Mouse (Mus musculus): ENCODE data around the gene P2ry2. TPM values are rescaled to one million over a fixed set of nuclear protein-coding genes. Genes with fewer than 3 reads are reported as not detected.

The P2ry2 gene
- polyA plus RNA-seq, 1 experiment from 2014 or later = 2.6 TPM

DNA sequence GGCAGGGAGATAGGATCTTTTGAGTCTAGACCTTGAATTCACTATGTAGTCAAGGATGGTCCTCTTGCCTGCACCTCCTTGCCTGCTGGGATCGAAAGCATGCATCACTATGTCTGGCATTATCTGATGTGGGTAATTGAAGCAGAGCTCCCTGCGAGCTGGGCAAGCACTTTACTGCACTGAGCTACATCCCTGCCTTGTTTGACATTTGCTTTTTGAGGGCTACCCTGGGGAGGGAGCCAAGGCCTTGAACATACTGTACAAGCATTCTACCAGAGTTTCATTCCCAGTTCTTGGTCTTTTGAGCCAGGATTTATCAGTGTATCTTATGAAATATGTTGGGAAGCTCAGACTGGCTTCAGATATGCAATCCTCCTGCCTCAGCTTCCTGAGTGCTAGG, 40.5 kb upstream of the P2ry2 start:
- H3K27ac ChIP-seq (ENCODE audit: low read depth, low read length) = no peak overlapping the region
- no peak for TF ChIP-seq CTCF (IDR thresholded peaks at IDR 0.05; ENCODE audit: low read depth)
- H3K9me3 ChIP-seq (ENCODE audit: control insufficient read depth) = no peaks in the 10 kb centered on the region
- H3K4me1 ChIP-seq (replicated peaks; ENCODE audit: control insufficient read depth, insufficient read depth, low read length) = no peaks in the 10 kb centered on the region
- H3K9ac ChIP-seq (ENCODE audit: low read depth, low read length) = no peak overlapping the region
- no peaks in the 10 kb centered on the region for H3K36me3 ChIP-seq (ENCODE audit: control insufficient read depth, insufficient read depth)
- 84% methylated on average over 2 of the region's 2 CpGs for WGBS
- H3K4me2 ChIP-seq (replicated peaks; ENCODE audit: low read depth) = no peak overlapping the region
- no peaks in the 10 kb centered on the region for H3K27me3 ChIP-seq (replicated peaks; ENCODE audit: control insufficient read depth, insufficient read depth, low read length)
- no peak for ATAC-seq
- no peak overlapping the region for H3K4me3 ChIP-seq (ENCODE audit: low read depth, low read length)

DNA sequence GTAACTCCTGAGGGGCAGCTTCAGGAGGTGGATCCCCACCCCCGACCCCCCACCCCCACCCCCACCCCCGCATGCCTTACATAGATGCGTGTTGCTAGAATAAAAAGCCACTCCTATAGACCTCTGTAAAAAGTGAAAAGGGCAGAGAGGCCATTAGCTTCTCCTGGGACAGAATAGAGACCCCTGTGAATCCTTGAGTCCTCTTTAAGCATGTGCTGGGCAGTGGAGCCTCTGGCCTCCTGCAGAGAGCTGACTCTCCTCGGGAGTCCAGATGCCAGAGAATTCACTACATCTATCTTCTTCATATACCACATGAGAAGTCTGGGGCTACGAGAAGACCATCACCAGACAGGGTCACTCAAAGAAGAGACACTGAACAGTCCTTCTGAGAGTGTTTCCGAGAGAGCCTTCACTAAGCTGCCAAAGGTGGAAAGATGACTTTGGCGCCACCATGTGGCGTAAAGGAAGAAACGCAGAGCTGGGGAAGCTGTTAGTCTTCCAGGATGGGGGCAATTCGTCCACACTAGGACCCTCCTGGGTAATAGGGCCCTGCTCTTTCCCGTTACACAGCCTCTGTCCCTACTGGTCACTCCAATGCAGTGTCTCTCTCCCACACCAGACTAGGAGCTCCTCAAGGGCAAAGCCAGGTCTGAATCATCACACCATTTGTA, 39.0 kb upstream of the P2ry2 start:
- H3K36me3 ChIP-seq (ENCODE audit: control insufficient read depth, insufficient read depth) = no peaks in the 10 kb centered on the region
- WGBS = 19% methylated on average over 11 of the region's 11 CpGs
- no peak overlapping the region for H3K27ac ChIP-seq (ENCODE audit: low read depth, low read length)
- H3K4me2 ChIP-seq (replicated peaks; ENCODE audit: low read depth) = no peak overlapping the region
- no peak overlapping the region for H3K9ac ChIP-seq (ENCODE audit: low read depth, low read length)
- H3K27me3 ChIP-seq (replicated peaks; ENCODE audit: control insufficient read depth, insufficient read depth, low read length) = no peaks in the 10 kb centered on the region
- peak; percentile 96 for TF ChIP-seq CTCF (IDR thresholded peaks at IDR 0.05; ENCODE audit: low read depth)
- H3K4me3 ChIP-seq (ENCODE audit: low read depth, low read length) = no peak overlapping the region
- no peaks in the 10 kb centered on the region for H3K4me1 ChIP-seq (replicated peaks; ENCODE audit: control insufficient read depth, insufficient read depth, low read length)
- H3K9me3 ChIP-seq (ENCODE audit: control insufficient read depth) = no peaks in the 10 kb centered on the region
- ATAC-seq = peak; percentile 36; the same call in 1 of the 2 replicates

DNA sequence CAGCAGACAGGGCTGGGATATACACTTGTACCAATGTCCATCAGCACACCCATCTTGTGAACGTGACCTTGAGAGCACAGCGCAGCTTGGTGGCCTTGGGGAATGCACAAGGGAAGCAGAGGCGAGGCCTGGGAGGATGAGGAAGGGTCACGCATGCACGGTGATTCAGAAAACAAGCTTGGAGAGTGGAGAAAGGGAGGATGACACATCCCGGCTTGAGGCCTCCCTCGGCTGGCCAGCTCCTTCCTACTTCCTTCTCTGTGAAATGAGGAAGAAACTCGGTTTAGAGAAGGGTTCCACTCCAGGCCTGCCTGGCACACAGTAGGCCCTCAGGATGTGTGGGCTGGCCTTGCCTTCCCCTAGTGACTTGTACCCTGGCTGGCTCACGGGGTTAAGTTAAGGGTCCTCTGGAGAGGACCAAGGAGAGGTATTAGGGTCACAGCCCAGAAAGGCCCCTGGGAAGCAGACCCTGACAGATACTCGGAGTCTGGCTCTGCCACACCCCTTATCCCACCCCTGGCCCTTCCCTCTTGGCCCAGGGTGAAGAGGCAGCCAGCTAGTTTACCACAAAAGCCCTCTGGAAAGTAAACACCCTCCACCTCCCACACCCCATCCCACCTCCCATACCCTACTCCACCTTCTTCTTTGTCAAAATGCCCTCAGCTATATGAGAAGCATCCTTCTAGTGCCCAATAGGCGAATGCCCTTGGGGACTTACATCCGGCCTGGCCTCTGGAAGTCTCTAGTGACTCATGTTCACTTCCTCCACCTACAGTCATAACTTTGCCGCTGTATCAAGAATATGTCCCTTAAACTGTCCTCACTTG, 38.3 kb upstream of the P2ry2 start:
- no peak overlapping the region for H3K27ac ChIP-seq (ENCODE audit: low read depth, low read length)
- ATAC-seq = peak; percentile 20
- H3K36me3 ChIP-seq (ENCODE audit: control insufficient read depth, insufficient read depth) = no peaks in the 10 kb centered on the region
- H3K4me2 ChIP-seq (replicated peaks; ENCODE audit: low read depth) = no peak overlapping the region
- H3K4me3 ChIP-seq (ENCODE audit: low read depth, low read length) = no peak overlapping the region
- H3K9me3 ChIP-seq (ENCODE audit: control insufficient read depth) = no peaks in the 10 kb centered on the region
- no peak overlapping the region for H3K9ac ChIP-seq (ENCODE audit: low read depth, low read length)
- H3K4me1 ChIP-seq (replicated peaks; ENCODE audit: control insufficient read depth, insufficient read depth, low read length) = no peaks in the 10 kb centered on the region
- TF ChIP-seq CTCF (IDR thresholded peaks at IDR 0.05; ENCODE audit: low read depth) = no peak
- WGBS = 66% methylated on average over 13 of the region's 13 CpGs
- H3K27me3 ChIP-seq (replicated peaks; ENCODE audit: control insufficient read depth, insufficient read depth, low read length) = no peaks in the 10 kb centered on the region

DNA sequence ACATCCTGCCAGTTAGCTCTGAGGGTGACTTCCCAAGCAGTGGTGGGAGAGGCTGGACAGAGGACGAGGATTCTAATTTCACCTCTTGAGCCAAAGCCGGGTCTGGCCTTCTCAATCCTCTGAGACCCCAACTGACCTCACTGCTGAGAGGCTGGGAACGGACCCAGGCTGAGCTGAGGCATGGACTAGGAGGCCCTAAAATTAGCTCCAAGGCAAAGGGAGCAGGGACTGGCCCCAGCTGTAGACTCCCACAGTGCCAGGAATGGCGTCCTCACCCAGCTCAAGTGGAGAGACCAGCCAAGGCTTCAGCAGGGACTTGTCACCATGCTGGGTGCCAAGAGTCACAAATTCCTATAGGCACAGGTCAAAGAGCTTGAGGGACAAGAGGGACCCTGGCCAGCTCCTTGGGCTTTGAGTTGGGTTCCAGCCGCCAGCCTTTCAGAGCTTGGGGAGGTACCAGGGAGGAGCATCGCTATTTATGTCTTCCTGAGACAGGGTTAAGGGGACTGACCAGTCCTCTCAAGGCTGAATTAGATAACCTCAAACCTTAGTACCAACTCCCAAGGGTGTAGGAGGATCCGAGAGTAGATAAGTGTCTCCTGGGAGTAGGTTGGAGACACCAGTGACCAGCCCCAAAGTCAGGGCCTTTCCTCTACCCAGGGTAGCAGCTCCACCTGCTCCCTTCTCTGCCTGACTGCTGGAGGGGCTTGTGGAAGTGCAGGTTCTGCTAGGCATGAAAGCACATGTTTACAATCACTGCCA, 36.8 kb upstream of the P2ry2 start:
- no peak for ATAC-seq
- no peak overlapping the region for H3K4me3 ChIP-seq (ENCODE audit: low read depth, low read length)
- no peaks in the 10 kb centered on the region for H3K27me3 ChIP-seq (replicated peaks; ENCODE audit: control insufficient read depth, insufficient read depth, low read length)
- no peaks in the 10 kb centered on the region for H3K36me3 ChIP-seq (ENCODE audit: control insufficient read depth, insufficient read depth)
- no peak overlapping the region for H3K4me2 ChIP-seq (replicated peaks; ENCODE audit: low read depth)
- WGBS = 78% methylated on average over 7 of the region's 7 CpGs
- no peak overlapping the region for H3K9ac ChIP-seq (ENCODE audit: low read depth, low read length)
- TF ChIP-seq CTCF (IDR thresholded peaks at IDR 0.05; ENCODE audit: low read depth) = no peak
- no peak overlapping the region for H3K27ac ChIP-seq (ENCODE audit: low read depth, low read length)
- no peaks in the 10 kb centered on the region for H3K9me3 ChIP-seq (ENCODE audit: control insufficient read depth)
- no peaks in the 10 kb centered on the region for H3K4me1 ChIP-seq (replicated peaks; ENCODE audit: control insufficient read depth, insufficient read depth, low read length)

GRCm38 (mm10) chr7:101048247-101048646, 35.6 kb upstream of the P2ry2 start:
- no peak overlapping the region for H3K4me3 ChIP-seq (ENCODE audit: low read depth, low read length)
- no peak overlapping the region for H3K9ac ChIP-seq (ENCODE audit: low read depth, low read length)
- H3K27me3 ChIP-seq (replicated peaks; ENCODE audit: control insufficient read depth, insufficient read depth, low read length) = no peaks in the 10 kb centered on the region
- ATAC-seq = no peak
- TF ChIP-seq CTCF (IDR thresholded peaks at IDR 0.05; ENCODE audit: low read depth) = no peak
- no peaks in the 10 kb centered on the region for H3K4me1 ChIP-seq (replicated peaks; ENCODE audit: control insufficient read depth, insufficient read depth, low read length)
- no peak overlapping the region for H3K4me2 ChIP-seq (replicated peaks; ENCODE audit: low read depth)
- WGBS = 72% methylated on average over 5 of the region's 5 CpGs
- H3K36me3 ChIP-seq (ENCODE audit: control insufficient read depth, insufficient read depth) = no peaks in the 10 kb centered on the region
- H3K9me3 ChIP-seq (ENCODE audit: control insufficient read depth) = no peaks in the 10 kb centered on the region
- H3K27ac ChIP-seq (ENCODE audit: low read depth, low read length) = no peak overlapping the region
